Mouse (Mus musculus) liver, postnatal 0 days (tissue): ENCODE data around the gene Pcp4l1. TPM values are rescaled to one million over a fixed set of nuclear protein-coding genes. Genes with fewer than 3 reads are reported as not detected.
"Not testable (repeated sequence)": the region's sequence is repeated elsewhere in the genome, so short reads cannot be mapped to it uniquely, and the experiment has no call there.

Source experiments
- ATAC-seq: fragments of 200-750 bp; cut with Nextera tagmentation; 2 replicates; pipeline ENCODE4 v1.8.0; 2017; ENCODE audit warnings: mild to moderate bottlenecking, moderate library complexity
- DNase-seq: peaks from one replicate; pipeline ENCODE4 v3.0.0-alpha.2; 2016
- H3K27ac ChIP-seq: fragments of 300-500 bp; sonication (generic); 2 replicates; pipeline ENCODE4 v1.5.1; 2014; ENCODE audit warnings: antibody characterized with exemption, moderate library complexity, mild to moderate bottlenecking, low read depth
- H3K27me3 ChIP-seq: fragments of 300-500 bp; sonication (generic); 2 replicates; pipeline ENCODE4 v1.6.1; 2014; ENCODE audit warnings: low read length, control low read depth, mixed read lengths; ENCODE audit not compliant: insufficient read depth
- H3K36me3 ChIP-seq: fragments of 300-500 bp; sonication (generic); replicated peaks from 2 replicates; pipeline ENCODE4 v1.6.1; 2014; ENCODE audit warnings: mild to moderate bottlenecking, control low read depth, low read length, moderate library complexity, mixed read lengths; ENCODE audit not compliant: insufficient read depth
- H3K4me1 ChIP-seq: fragments of 300-500 bp; sonication (generic); 2 replicates; pipeline ENCODE4 v1.6.1; 2014; ENCODE audit warnings: antibody characterized with exemption, mild to moderate bottlenecking, control low read depth; ENCODE audit not compliant: insufficient read depth
- H3K4me2 ChIP-seq: fragments of 300-500 bp; sonication (generic); 2 replicates; pipeline ENCODE4 v1.6.1; 2014; ENCODE audit warnings: low read depth, mild to moderate bottlenecking, low read length, moderate library complexity, mixed read lengths
- H3K4me3 ChIP-seq: fragments of 300-500 bp; sonication (generic); 2 replicates; pipeline ENCODE4 v1.5.1; 2014; ENCODE audit warnings: low read depth, low read length
- H3K9ac ChIP-seq: fragments of 300-500 bp; sonication (generic); replicated peaks from 2 replicates; pipeline ENCODE4 v1.6.1; 2014; ENCODE audit warnings: mild to moderate bottlenecking, moderate library complexity
- H3K9me3 ChIP-seq: fragments of 300-500 bp; sonication (generic); 2 replicates; pipeline ENCODE4 v1.6.1; 2016; ENCODE audit warnings: mild to moderate bottlenecking, control low read depth, low read length, mixed read lengths
- CTCF ChIP-seq: sonication (generic); IDR thresholded peaks from 2 replicates; pipeline ENCODE4 v1.5.1; 2016; ENCODE audit warnings: antibody characterized with exemption, low read depth
- EP300 ChIP-seq: IDR thresholded peaks from 2 replicates; pipeline ENCODE4 v1.6.1; 2016; ENCODE audit warnings: antibody characterized with exemption, low read depth, mild to moderate bottlenecking
- WGBS: fragments of 180-500 bp; shearing (Covaris S2); extraction: QIAGEN DNeasy Blood & Tissue Kit; methylation state at CpG from one replicate; pipeline ENCODE4 v1.1.7; 2014; ENCODE audit not compliant: insufficient replicate concordance; 5-methylcytosine and 5-hydroxymethylcytosine counted together
- polyA plus RNA-seq: library from polyadenylated mRNA; unstranded; fragments of >200 nt; fragmentation: Nextera tagmentation; extraction: Ambion mirVana; gene quantifications from 2 replicates; pipeline ENCODE4 v1.2.1, GENCODE M21; 2015

Pcp4l1 gene
- polyA plus RNA-seq, result 6.7 and 8.2 TPM in 2 replicates

DNA sequence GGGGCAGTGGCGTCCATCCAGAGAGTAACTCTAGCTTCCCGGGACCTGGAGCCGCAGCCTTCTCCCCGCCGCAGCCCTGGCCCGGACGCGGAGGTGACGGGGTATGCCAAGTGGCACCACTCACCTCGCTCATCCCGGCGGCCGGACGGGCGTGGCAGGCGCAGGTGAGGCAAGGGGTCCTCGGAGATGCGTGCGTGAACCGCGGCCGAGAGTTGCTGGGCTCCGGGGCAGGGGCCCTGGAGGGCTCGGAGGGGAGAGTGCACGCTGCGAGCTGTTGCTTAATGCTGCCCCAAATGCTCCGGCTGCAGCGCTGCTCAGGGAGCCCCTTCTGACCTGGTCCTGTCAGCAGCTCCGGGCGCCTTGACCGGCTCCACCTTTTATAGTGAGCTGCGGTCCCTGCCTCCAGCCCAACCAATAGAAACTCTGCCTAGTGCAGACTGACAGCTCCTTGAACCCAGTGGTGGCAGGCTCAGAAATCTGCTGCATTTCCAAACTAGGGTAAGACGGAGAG is at the start of gene Pcp4l1:
TSS of gene Pcp4l1 (minus strand) at position 382 of the 511 bp plus-strand sequence.
- peaks cover 8% of the 10 kb centered on the region; the same call in 1 of the 2 replicates for H3K4me1 ChIP-seq
- H3K9me3 ChIP-seq, result no peaks in the 10 kb centered on the region
- WGBS, result under 1% methylated on average over 32 of the region's 33 CpGs
- H3K4me2 ChIP-seq, result peak within 1 kb of the TSS; percentile 77
- H3K36me3 ChIP-seq, result no peaks in the 10 kb centered on the region
- H3K4me3 ChIP-seq, result peak within 1 kb of the TSS; percentile 57
- H3K9ac ChIP-seq, result peak within 1 kb of the TSS; percentile 39
- DNase-seq (peak; percentile 60), ATAC-seq (peak; percentile 82)
- TF ChIP-seq CTCF (no peak), EP300 (no peak)
- H3K27me3 ChIP-seq, result peaks cover 21% of the 10 kb centered on the region
- H3K27ac ChIP-seq, result no peak within 1 kb of the TSS

DNA sequence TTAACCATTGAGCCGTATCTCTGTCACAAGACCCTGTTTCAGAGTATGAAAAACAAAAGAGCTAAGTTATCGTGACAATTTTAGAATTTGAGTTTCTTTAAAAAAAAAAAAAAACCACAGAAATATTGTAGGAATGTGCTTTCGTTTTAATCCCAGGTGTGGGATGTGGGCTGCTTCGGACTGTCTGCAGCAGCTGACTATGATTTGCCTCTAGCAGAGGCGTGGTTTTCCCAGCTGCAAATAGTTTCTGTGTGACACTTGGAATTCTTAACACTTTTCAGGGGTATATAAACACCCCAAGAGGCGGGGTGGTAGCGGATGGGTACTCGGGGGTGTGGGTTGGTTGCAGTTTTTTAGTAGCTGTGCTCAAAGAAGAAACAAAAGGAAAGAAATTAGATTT is 49.3 kb upstream of the Pcp4l1 start:
- no peak for DNase-seq
- no peak overlapping the region for H3K9ac ChIP-seq
- H3K4me1 ChIP-seq, result peaks cover 21% of the 10 kb centered on the region
- 0 out of 2 replicates have a peak, but pooled peaks cover 4% of the 10 kb centered on the region for H3K27me3 ChIP-seq
- 87% methylated on average over 8 of the region's 8 CpGs for WGBS
- peaks cover 30% of the 10 kb centered on the region for H3K36me3 ChIP-seq
- ATAC-seq, result no peak
- no peak overlapping the region for H3K27ac ChIP-seq
- H3K9me3 ChIP-seq, result no peaks in the 10 kb centered on the region
- no peak overlapping the region for H3K4me2 ChIP-seq
- no peak overlapping the region for H3K4me3 ChIP-seq
- TF ChIP-seq CTCF, result no peak
- TF ChIP-seq EP300, result no peak

DNA sequence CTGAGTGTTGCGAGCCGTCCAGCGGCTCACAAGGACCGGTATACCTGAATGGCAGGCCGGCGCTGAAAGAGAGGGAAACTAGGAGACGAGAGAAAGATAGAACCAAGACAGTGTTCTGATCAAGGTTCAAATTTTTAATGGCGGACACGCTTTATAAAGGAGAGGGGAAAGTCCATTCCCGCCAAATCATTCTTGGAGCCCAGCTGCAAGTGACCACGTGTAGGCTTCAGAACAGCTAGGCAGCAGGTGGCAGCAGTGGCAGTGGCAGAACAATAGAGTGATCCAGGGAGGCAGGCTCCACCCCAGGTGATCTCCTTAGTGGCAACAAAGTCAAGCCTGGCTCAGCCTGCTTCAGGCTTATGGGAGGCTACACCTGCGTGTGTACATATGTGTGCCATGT is 45.9 kb upstream of the Pcp4l1 start:
- not testable (repeated sequence) for H3K4me2 ChIP-seq, H3K9me3 ChIP-seq, H3K27me3 ChIP-seq, DNase-seq, H3K9ac ChIP-seq, H3K27ac ChIP-seq, ATAC-seq, H3K4me3 ChIP-seq
- peaks cover 12% of the 10 kb centered on the region for H3K4me1 ChIP-seq
- WGBS, result 84% methylated on average over 12 of the region's 12 CpGs
- H3K36me3 ChIP-seq, result peaks cover 55% of the 10 kb centered on the region

DNA sequence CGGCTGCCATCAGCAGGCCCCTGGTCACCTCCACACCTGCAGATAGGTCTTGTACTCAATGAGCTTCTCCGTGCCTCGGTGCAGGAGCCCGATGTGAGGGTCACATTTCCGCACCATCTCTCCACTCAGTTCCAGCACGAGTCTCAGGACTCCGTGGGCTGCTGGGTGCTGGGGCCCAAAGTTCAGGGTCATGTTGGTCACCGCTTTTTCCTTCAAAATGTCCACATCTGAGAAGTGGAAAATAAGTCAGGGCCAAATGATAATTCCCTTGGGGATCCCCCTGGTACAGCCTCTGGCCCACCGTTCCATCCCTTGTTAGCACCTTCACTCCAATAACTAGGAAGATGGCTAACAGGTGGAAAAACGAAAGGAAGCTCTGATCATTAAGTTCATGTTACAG is 44.8 kb upstream of the Pcp4l1 start:
- Histone ChIP-seq H3K27ac (0 out of 2 replicates have a peak overlapping the region, but pooled peaks have one; percentile 35), H3K9ac (no peak overlapping the region), H3K4me2 (no peak overlapping the region), H3K4me3 (no peak overlapping the region), H3K4me1 (peaks cover 6% of the 10 kb centered on the region), H3K36me3 (peaks cover 64% of the 10 kb centered on the region), H3K27me3 (no peaks in the 10 kb centered on the region), H3K9me3 (no peaks in the 10 kb centered on the region)
- no peak for TF ChIP-seq CTCF
- no peak for TF ChIP-seq EP300
- 85% methylated on average over 10 of the region's 10 CpGs for WGBS
- DNase-seq (no peak), ATAC-seq (no peak)

DNA sequence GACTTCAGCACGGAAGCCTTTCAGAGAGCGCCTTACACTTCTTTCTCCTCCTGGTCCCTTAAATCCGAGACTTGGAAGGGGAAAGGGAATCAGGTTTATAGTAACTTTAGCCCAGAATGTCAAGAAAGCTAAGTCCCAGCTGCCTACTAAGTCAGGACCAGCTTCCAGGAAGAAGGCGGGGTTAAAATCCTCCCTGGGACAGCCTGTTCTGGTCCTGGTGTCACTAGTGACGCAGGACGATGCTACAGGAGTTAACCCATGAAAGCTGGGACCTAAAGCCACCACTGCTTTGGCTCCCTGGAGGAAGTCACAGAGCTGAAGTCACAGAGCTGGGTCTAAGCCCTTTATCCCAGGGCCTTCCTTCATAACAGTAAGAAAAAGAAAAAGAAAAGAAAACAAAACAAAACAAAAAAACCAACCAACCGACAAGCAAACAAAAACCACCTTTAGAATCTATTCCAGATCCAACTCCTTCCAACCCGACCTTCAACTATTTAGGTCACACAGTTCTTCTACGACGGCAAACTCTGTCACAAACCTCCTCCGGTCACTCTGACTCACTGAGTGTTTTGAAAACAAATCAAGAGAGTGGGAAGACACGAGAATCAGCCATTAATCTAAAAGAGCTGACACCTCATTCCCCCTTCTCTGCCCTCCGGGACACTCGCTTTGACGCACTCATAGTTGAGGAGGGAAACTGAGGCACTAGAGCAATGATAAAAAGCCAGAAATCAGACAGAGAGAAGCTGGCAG is 44.1 kb upstream of the Pcp4l1 start:
- Histone ChIP-seq H3K9me3 (no peaks in the 10 kb centered on the region), H3K4me1 (no peaks in the 10 kb centered on the region), H3K4me2 (no peak overlapping the region), H3K4me3 (no peak overlapping the region), H3K36me3 (peaks cover 71% of the 10 kb centered on the region), H3K27ac (peak overlapping the region; percentile 35; the same call in 1 of the 2 replicates), H3K9ac (no peak overlapping the region), H3K27me3 (no peaks in the 10 kb centered on the region)
- DNase-seq (no peak), ATAC-seq (no peak)
- WGBS, result 75% methylated on average over 15 of the region's 15 CpGs
- TF ChIP-seq EP300, result peak; percentile 85
- no peak for TF ChIP-seq CTCF

DNA sequence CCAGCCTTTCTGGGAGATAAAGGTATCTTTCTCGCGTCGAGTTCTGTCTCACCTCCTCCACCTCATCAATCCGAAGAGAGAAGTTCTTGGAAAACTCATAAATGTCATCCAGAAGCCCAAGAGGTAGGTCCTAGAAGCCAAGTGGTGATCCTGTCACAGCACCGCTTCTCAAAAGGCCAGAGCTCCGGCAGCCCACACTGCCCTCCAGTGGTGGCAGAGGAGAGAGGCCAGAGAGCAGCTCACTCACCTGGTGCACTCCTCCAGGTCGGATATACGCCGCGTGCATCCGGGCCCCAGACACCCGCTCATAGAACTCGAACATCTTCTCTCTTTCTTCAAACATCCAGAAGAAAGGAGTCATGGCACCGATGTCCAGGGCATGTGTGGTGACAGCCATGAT is 42.4 kb upstream of the Pcp4l1 start:
- H3K9ac ChIP-seq, result no peak overlapping the region
- DNase-seq (peak; percentile 83), ATAC-seq (peak; percentile 63)
- peak overlapping the region; percentile 44; the same call in 1 of the 2 replicates for H3K27ac ChIP-seq
- no peak overlapping the region for H3K4me2 ChIP-seq
- H3K4me3 ChIP-seq, result no peak overlapping the region
- H3K4me1 ChIP-seq, result peaks cover 2% of the 10 kb centered on the region; the same call in 1 of the 2 replicates
- peaks cover 77% of the 10 kb centered on the region for H3K36me3 ChIP-seq
- WGBS, result 63% methylated on average over 14 of the region's 14 CpGs
- H3K9me3 ChIP-seq, result no peaks in the 10 kb centered on the region
- TF ChIP-seq CTCF, result peak; percentile 91
- no peak for TF ChIP-seq EP300
- H3K27me3 ChIP-seq, result no peaks in the 10 kb centered on the region
